Mouse (Mus musculus) telencephalon, adult 2 months (tissue): ENCODE measurements around the gene Lbh.

Experiments used
- DNase-seq: peaks from one replicate; pipeline ENCODE4 v3.0.0-alpha.2; 2011; ENCODE audit warnings: low read depth, low spot score

Lbh gene

GRCm38 (mm10) chr17:72918053-72918452 lies at the start of gene Lbh:
Lbh (plus strand) TSS chr17:72918305.
- peak; percentile 65 for DNase-seq

DNA sequence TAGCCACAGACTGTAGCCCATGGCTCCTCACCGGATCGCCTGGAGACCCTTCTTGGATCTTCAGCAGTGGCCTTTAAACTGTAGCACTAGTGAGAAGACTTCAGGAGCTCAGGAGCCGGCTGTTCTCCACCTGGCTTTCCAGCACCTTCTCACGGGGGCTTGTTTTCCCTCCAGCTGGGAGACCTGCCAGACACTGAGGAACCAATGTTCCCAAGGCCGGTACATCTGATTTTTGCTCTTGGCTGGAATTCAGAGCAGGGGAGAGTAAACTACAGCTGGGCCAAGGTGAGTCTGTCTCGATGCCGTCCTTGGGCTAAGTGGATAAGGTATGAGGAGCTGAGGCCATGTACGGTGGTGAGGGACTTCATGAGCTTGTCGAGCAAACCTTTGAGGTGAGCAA lies 39.1 kb upstream of the Lbh start:
- DNase-seq: no peak

GRCm38 (mm10) chr17:72880156-72880555 lies 37.9 kb upstream of the Lbh start:
- DNase-seq: no peak

GRCm38 (mm10) chr17:72881051-72881450 lies 37.1 kb upstream of the Lbh start:
- DNase-seq: no peak

DNA sequence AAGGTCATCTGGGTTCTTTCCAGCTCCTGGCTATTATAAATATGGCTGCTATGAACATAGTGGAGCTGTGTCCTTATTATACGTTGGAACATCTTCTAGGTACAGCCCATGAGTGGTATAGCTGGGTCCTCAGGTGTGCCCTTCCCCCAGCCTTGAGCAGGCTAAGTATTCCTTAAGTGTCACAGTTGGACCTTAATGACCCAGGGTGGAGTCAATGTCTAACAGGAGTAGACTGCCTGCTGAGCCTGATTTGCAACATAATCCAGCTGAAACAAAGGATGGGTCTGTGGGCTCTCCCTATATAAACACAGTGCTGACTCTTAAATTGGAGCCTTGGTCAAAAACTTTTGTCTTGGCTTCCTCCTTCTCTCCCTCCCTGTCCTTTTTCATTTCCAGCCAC lies 36.3 kb upstream of the Lbh start:
- no peak for DNase-seq

DNA sequence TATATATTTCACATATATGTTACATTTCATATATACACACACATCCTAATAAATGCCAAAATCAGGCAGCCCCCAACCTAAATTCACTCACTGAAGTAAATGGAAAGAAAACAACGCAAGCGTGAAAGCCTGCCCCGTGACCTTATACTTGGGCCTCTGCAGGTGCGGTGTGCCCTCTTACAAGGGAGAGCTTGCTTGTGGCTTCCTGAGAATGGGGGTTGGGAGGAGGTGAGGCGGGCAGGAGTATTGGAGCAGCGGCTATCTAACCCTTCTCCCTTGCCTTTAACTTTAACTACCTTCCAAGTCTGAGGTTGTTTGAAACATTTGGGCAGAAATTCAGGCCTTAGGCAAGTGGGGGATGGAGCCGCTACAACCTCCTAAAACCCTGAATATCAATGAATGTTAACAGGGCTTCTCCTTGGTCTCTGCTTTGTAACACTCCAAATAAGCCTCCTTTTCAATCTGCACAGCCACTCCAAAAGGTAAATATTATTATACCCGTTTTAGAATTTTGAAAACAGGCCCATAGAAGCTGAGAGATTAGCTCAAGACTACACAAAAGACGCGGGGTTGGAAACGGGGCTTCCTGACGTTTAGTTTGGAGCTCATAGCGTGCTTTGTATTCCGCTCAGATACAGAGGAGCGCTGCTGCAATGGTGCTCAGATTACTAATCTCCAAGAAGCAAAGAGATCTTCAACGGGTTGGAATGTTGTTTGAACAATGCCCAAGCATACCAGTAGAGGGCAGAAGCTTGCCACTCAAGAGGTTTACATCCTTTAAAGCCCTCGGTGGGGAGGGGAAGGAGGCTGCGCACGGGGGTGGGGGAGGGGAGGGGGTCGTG lies 28.3 kb upstream of the Lbh start:
- DNase-seq: peak; percentile 76

DNA sequence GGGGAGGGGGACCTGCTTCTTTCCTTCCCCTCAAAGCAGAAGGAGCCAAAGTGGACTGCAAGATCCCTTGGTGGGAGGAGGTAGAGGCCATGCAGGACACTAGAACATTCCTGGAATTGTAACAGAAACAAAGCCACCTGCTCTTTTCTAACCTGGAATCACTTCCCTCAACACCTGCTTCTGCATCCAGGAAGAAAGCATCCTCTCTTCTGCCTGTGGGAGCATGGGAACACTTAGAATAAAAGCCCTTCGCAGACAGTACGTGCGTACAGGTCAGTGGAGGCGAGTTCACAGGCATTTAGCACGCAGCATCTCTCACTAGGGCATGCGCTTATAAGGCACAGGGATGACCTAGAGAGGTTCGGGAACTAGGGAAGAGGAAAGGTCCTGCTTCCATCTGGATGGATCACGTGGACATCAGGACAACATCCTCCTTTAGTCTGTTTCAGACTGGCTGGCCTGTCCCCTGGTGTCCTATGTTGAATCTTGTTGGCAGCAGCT lies 27.7 kb upstream of the Lbh start:
- no peak for DNase-seq

- no peak for DNase-seq
Measured at GRCm38 (mm10) chr17:72891556-72891955, 26.5 kb upstream of the Lbh start.

- DNase-seq: no peak
Measured at GRCm38 (mm10) chr17:72895506-72895905, 22.6 kb upstream of the Lbh start.

DNA sequence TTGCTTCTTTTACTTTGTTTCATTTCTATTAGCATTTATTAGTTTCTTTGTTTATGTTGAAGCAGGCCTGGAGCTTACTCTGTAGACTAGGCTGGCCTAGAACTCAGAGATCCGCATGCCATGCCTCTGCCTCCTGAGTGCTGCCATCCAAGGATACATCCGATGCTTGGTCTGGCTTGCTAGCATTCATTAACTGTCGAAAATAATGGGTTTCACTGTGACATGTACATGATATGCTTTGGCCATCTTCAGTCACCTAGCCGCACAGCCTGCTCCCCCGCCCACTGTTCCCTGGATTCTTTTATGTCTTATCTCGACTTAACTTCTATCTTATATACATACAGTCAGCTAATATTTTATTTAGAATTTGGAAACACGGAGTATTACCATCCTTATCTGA lies 21.0 kb upstream of the Lbh start:
- DNase-seq: no peak

DNA sequence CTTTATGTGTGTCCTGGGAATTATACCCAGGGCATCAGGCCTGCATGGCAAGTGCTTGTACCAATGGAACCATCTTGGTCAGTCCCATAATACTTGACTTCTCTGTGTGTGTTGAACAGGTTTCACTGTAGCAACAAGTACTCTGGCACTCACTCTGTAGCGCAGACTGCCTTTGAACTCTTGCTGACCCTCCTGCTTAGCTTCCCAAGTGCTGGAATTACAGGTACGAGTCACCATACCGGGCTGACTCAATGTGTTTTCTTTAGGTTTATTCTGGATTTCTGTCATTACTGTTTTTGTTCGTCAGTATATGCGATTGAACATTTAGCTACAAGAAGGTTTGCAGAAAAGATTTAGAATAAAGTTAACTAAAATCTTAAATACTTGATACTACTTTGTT lies 20.1 kb upstream of the Lbh start:
- no peak for DNase-seq

GRCm38 (mm10) chr17:72898775-72899174 lies 19.3 kb upstream of the Lbh start:
- no peak for DNase-seq

- no peak for DNase-seq
Measured at GRCm38 (mm10) chr17:72901021-72901420, 17.1 kb upstream of the Lbh start.

- no peak for DNase-seq
Measured at GRCm38 (mm10) chr17:72901705-72902104, 16.4 kb upstream of the Lbh start.

GRCm38 (mm10) chr17:72903321-72903720 lies 14.8 kb upstream of the Lbh start:
- no peak for DNase-seq

- DNase-seq: no peak
Measured at GRCm38 (mm10) chr17:72903921-72904421, 14.1 kb upstream of the Lbh start.

GRCm38 (mm10) chr17:72904873-72905272 lies 13.2 kb upstream of the Lbh start:
- DNase-seq: no peak

- DNase-seq: no peak
Measured at GRCm38 (mm10) chr17:72906231-72906896, 11.7 kb upstream of the Lbh start.

DNA sequence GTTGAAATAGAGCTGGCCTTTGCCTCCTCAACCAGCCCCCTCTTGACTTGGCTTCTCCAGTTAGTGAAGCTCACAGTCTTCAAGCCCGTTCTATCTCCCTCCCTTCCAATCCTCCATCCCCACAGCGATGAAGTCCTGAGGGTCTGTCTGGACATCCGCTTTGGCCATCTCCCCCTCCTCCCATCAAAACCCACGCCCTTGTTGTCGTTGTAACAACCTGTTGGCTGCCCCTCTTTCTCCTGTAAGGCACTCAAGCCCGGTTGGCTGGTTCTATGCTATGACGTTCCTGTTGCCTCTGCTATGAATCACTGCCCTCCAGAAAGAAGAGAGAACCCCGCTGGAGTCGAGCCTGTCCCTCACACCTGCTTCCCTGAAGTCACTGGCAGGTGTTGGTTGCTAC lies 10.9 kb upstream of the Lbh start:
- no peak for DNase-seq

GRCm38 (mm10) chr17:72907777-72908176 lies 10.3 kb upstream of the Lbh start:
- no peak for DNase-seq

DNA sequence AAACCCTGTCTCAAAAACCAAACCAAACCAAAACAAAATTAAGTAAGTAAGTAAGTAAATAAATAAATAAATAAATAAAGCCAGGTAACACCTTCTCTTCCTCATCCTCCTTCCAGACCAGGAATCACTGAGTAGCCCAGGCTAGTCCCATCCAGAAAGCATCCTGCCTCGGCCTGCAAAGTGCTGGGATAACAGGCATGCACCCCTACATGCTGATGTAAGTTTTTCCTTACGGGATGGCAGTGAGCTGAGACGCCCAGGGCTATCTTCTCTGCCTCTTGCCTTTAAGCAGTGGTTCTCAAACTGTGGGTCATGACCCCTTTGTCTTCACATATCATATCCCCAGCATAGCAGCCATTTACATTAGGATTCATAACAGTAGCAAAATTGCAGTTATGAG lies 9.5 kb upstream of the Lbh start:
- no peak for DNase-seq

GRCm38 (mm10) chr17:72909061-72909852 lies 8.8 kb upstream of the Lbh start:
- no peak for DNase-seq
